Mouse (Mus musculus) layer of hippocampus, postnatal 14 days (tissue): ENCODE results near the gene Dlg3. TPM values are rescaled to one million over a fixed set of nuclear protein-coding genes. Genes with fewer than 3 reads are reported as not detected.

Experiments used
- DNase-seq, 2 experiments: peaks; one replicate each; pipeline ENCODE4 v3.0.0; 2021 to 2022; ENCODE audit warnings: low spot score in 2 of 2, mixed read lengths in 1 of 2
- total RNA-seq, 2 experiments: library from RNA; stranded (reverse); gene quantifications; 2 replicates each; pipeline ENCODE4 v1.2.3; 2021

Dlg3 gene
- total RNA-seq, 2 experiments from 2014 or later, result 138 to 153 TPM

DNA sequence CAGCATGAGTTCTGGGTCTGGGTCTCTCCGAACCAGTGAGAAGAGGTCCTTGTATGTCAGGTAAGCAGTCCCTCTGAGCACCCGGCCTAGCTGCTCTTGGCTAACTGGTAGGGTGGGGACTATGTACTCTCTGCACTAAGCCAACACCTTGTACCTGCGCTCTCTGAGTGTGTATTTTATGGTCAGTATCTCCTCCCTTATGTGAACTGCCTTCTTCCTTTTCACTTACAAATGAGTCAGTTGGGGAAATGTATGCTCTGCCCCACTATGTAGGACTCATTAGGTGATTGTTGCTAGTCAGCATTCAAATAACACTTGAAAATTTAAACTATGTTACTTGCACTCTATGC lies 29.2 kb downstream of the Dlg3 start:
- no peak for DNase-seq

- no peak for DNase-seq
These were observed 29.8 kb downstream of the Dlg3 start for GRCm38 (mm10) chrX:100797370-100797769.

DNA sequence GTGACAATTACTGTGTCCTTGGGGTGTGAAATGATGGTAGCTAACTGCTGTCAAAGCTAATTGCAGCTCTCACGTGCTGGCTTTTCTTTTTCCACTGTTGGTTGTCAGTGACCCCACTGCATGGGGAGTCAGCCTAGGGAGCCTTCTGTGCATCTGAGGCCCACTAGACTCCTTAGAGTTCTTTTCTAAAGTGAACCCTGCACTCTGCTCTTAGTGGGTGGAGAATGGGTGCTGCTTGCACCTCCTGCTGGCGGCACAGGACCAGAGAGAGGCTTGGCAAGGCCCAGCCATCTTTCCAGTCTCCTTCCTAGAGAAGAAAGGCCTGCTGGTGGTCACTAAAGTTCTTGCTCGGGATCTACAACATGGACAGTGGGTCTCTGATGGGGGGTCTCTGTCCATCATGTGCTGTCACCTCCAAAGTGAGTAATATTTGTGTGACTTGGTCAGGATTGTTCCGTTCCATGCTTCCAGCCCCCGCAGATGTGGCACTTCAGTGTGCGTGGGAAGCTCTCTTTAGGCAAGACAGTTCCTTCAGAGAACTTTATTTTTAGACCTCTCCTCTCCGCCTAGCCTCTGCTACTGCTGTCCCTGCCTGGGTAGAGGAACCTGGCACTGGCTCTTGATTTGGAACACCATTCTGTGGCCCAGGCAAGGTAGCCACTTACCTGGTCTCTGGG lies 30.5 kb downstream of the Dlg3 start:
- no peak for DNase-seq

GRCm38 (mm10) chrX:100800643-100801042 lies 33.1 kb downstream of the Dlg3 start:
- no peak for DNase-seq

- DNase-seq, result no peak
These were observed 34.5 kb downstream of the Dlg3 start for GRCm38 (mm10) chrX:100802034-100802433.

DNA sequence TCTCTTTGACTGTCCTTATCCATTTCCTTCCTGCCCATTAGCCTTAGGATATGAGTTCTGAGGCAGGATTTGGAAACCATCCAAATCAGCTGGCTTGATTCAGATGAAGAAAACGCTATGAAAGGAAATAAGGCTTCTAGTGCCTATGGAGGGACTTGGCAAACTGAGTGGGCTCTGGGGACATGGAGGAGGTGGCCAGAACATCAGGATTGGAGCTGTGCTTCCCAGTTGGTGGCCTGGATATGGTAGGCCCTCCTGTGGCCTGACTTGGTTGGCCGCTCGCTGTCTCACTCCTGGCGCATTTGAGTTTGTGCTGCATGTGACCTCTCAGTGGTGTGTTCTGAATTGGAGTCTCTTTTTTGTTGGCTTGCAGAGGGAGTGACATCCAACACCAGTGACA lies 43.6 kb downstream of the Dlg3 start:
- DNase-seq, result no peak

- no peak for DNase-seq
These were observed 46.6 kb downstream of the Dlg3 start for GRCm38 (mm10) chrX:100814139-100814538.

GRCm38 (mm10) chrX:100815766-100816165 lies 48.2 kb downstream of the Dlg3 start:
- no peak for DNase-seq

GRCm38 (mm10) chrX:100818681-100819080 lies 51.2 kb downstream of the Dlg3 start:
- DNase-seq, result no peak

- DNase-seq, result no peak
These were observed 53.6 kb downstream of the Dlg3 start for GRCm38 (mm10) chrX:100821149-100821548.

GRCm38 (mm10) chrX:100825557-100825956 lies 58.0 kb downstream of the Dlg3 start:
- no peak for DNase-seq

GRCm38 (mm10) chrX:100832806-100833205 lies 65.3 kb downstream of the Dlg3 start:
- no peak for DNase-seq

DNA sequence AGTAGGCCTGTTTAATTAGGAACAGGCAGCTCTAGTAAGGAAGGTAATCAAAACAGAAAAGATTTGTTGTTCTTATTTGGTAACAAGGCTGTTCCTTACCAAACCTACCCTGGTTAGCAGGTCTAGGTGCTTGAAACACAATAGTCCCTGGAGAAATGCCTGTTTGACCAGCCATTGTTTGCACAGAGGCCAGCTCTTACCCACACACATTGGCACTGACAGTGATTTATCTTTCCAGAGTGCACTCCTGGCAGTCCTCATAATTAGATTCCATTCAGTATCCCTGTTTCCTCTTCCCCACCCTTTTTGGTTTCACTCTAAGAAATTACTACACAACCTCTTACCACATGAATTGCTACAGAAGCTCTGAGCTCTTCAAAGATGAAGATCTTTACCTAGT lies 71.7 kb downstream of the Dlg3 start:
- no peak for DNase-seq

Other genes starting within 250 kb of the Dlg3 start
- gene Dgat2l6, start 242.9 kb upstream of the Dlg3 start, total RNA-seq, result not detected
- not detected for gene Awat1, start 195.5 kb upstream of the Dlg3 start, total RNA-seq
- gene P2ry4, start 172.9 kb upstream of the Dlg3 start, total RNA-seq, result under 1 TPM in 1 of 2 experiments, not detected in 1; 0.07 TPM
- gene Arr3, start 162.2 kb upstream of the Dlg3 start, total RNA-seq, result not detected
- gene Kif4, start 142.0 kb upstream of the Dlg3 start, total RNA-seq, result 1 to 10 TPM; 1.6 to 2.4 TPM
- 10 to 100 TPM; 36.6 to 36.7 TPM for gene Pdzd11, start 141.2 kb upstream of the Dlg3 start, total RNA-seq
- gene Gdpd2, start 37.8 kb upstream of the Dlg3 start, total RNA-seq, result 10 to 100 TPM; 13.1 to 19.1 TPM